Mouse (Mus musculus) left cerebral cortex, postnatal 14 days (tissue): Measurements from ENCODE around the gene Tmem208. TPM values are rescaled to one million over a fixed set of nuclear protein-coding genes. Genes with fewer than 3 reads are reported as not detected.
"Not testable (repeated sequence)": the region's sequence is repeated elsewhere in the genome, so short reads cannot be mapped to it uniquely, and the experiment has no call there.

ENCODE experiments used
- DNase-seq, 2 experiments: peaks; one replicate each; pipeline ENCODE4 v3.0.0; 2021 to 2022; ENCODE audit warnings: low spot score in 2 of 2, mixed read lengths in 1 of 2
- intact Hi-C: fragments of 180-260 bp; cut with DNase I; formaldehyde crosslinking; loops from one replicate; pipeline ENCODE4 v1.15.1; 2025
- long read RNA-seq, 2 experiments: library from polyadenylated mRNA; stranded (forward); transcript quantifications; one replicate each; pipeline ENCODE4 v2.0.0; 2021
- total RNA-seq, 2 experiments: library from RNA; stranded (reverse); gene quantifications; 2 replicates each; pipeline ENCODE4 v1.2.3; 2021

The Tmem208 gene
- 10 to 100 TPM; 42.2 to 43.1 TPM for total RNA-seq
- long read RNA-seq, experiment 1, transcript Tmem208-201 (6 exons, 785 nt), result major isoform, 21 of 32 reads
- long read RNA-seq, experiment 1, transcript Tmem208-204 (5 exons, 895 nt), result minor isoform, 5 of 32 reads
- long read RNA-seq, experiment 1, partial matches to known transcripts, result 2 of 32 reads
- long read RNA-seq, experiment 1, other reads (novel, unspliced or antisense), result 1 of 32 reads
- long read RNA-seq, experiment 2, transcript Tmem208-201 (6 exons, 785 nt), result major isoform, 21 of 34 reads
- long read RNA-seq, experiment 2, transcript Tmem208-205 (6 exons, 801 nt), result minor isoform, 5 of 34 reads
- long read RNA-seq, experiment 2, partial matches to known transcripts, result 4 of 34 reads
- long read RNA-seq, experiment 2, other reads (novel, unspliced or antisense), result 0 of 34 reads

GRCm38 (mm10) chr8:105326141-105326672, at the start of gene Tmem208, which contains the start of gene Lrrc29:
Tmem208 (plus strand) TSS chr8:105326354.
Lrrc29 (minus strand) TSS chr8:105326278.
- intact Hi-C loops, result no loop called here
- peak; percentile 97 to 98 for DNase-seq

- peak; percentile 82 to 83 for DNase-seq
- intact Hi-C loops, result no loop called here
These were observed 47.2 kb upstream of the Tmem208 start for GRCm38 (mm10) chr8:105278911-105279334.

- intact Hi-C loops, result no loop called here
- DNase-seq, result no peak
These were observed 45.6 kb upstream of the Tmem208 start for GRCm38 (mm10) chr8:105280567-105280966.

- no peak for DNase-seq
- intact Hi-C loops, result no loop called here
These were observed 44.3 kb upstream of the Tmem208 start for GRCm38 (mm10) chr8:105281821-105282220.

- intact Hi-C loops, result no loop called here
- no peak for DNase-seq
These were observed 43.9 kb upstream of the Tmem208 start for GRCm38 (mm10) chr8:105282239-105282638.

GRCm38 (mm10) chr8:105283074-105283473, 43.1 kb upstream of the Tmem208 start:
- no peak for DNase-seq
- intact Hi-C loops, result no loop called here

- intact Hi-C loops, result loop anchor here (5.0 kb wide), 1 partner anchor 643 kb away; the partner anchor contains the start of gene Ciao2b
These were observed 40.6 kb upstream of the Tmem208 start for GRCm38 (mm10) chr8:105285514-105285913.

GRCm38 (mm10) chr8:105286907-105287306, 39.2 kb upstream of the Tmem208 start:
- DNase-seq, result no peak
- intact Hi-C loops, result loop anchor here (5.0 kb wide), 1 partner anchor 645 kb away; the partner anchor contains the start of gene Ciao2b

More at GRCm38 (mm10) chr8:105285514-105285913, 40.6 kb upstream of the Tmem208 start:
- no peak for DNase-seq

- intact Hi-C loops, result loop anchor here (5.0 kb wide), 1 partner anchor 646 kb away; the partner anchor contains the start of gene Ciao2b
- DNase-seq, result no peak
These were observed 37.9 kb upstream of the Tmem208 start for GRCm38 (mm10) chr8:105288231-105288630.

- peak; percentile 97 for DNase-seq
- intact Hi-C loops, result loop anchor here (5.0 kb wide), 1 partner anchor 647 kb away; the partner anchor contains the start of gene Ciao2b
These were observed 37.0 kb upstream of the Tmem208 start for GRCm38 (mm10) chr8:105288958-105289732.

- DNase-seq, result peak in 1 of 2 experiments; percentile 61
- intact Hi-C loops, result loop anchor here (5.0 kb wide), 2 partner anchors 633 to 648 kb away; partner anchors contain the start of gene Ciao2b
These were observed 36.2 kb upstream of the Tmem208 start, which contains the start of gene 4931428F04Rik for GRCm38 (mm10) chr8:105289805-105290460. 4931428F04Rik (minus strand) TSS chr8:105289864.

GRCm38 (mm10) chr8:105290554-105291314, 35.4 kb upstream of the Tmem208 start:
- intact Hi-C loops, result loop anchor here (5.0 kb wide), 1 partner anchor 633 kb away; no protein-coding TSS in a partner anchor
- DNase-seq, result peak; percentile 70 to 79

- intact Hi-C loops, result loop anchor here (5.0 kb wide), 1 partner anchor 634 kb away; no protein-coding TSS in a partner anchor
- DNase-seq, result not testable (repeated sequence)
These were observed 34.8 kb upstream of the Tmem208 start for GRCm38 (mm10) chr8:105291364-105291763.

- not testable (repeated sequence) for DNase-seq
- intact Hi-C loops, result loop anchor here (5.0 kb wide), 1 partner anchor 635 kb away; no protein-coding TSS in a partner anchor
These were observed 34.4 kb upstream of the Tmem208 start for GRCm38 (mm10) chr8:105291802-105292201.

GRCm38 (mm10) chr8:105292471-105292870, 33.7 kb upstream of the Tmem208 start:
- DNase-seq, result no peak
- intact Hi-C loops, result loop anchor here (5.0 kb wide), 1 partner anchor 635 kb away; no protein-coding TSS in a partner anchor

GRCm38 (mm10) chr8:105293405-105293804, 32.7 kb upstream of the Tmem208 start:
- intact Hi-C loops, result loop anchor here (5.0 kb wide), 1 partner anchor 636 kb away; no protein-coding TSS in a partner anchor
- DNase-seq, result no peak

- intact Hi-C loops, result loop anchor here (5.0 kb wide), 1 partner anchor 637 kb away; no protein-coding TSS in a partner anchor
- DNase-seq, result no peak
These were observed 31.4 kb upstream of the Tmem208 start for GRCm38 (mm10) chr8:105294776-105295175.

GRCm38 (mm10) chr8:105295256-105295655, 30.9 kb upstream of the Tmem208 start:
- no peak for DNase-seq
- intact Hi-C loops, result no loop called here
